Mouse (Mus musculus) cerebellum, adult 2 months (tissue): ENCODE measurements around the gene Milr1.
"Not testable (repeated sequence)": the region's sequence is repeated elsewhere in the genome, so short reads cannot be mapped to it uniquely, and the experiment has no call there.

Experiments
- CTCF ChIP-seq: fragments of 200-500 bp; IDR thresholded peaks from 2 replicates; pipeline ENCODE4 v1.5.1; 2011; ENCODE audit warnings: low read depth, mild to moderate bottlenecking, control low read depth, low read length, moderate library complexity, borderline replicate concordance; ENCODE audit not compliant: insufficient read depth
- POLR2A ChIP-seq: fragments of 200-500 bp; IDR thresholded peaks from 2 replicates; pipeline ENCODE4 v1.6.1; 2011; ENCODE audit warnings: low read length, control low read depth, borderline replicate concordance; ENCODE audit not compliant: insufficient read depth

- not testable (repeated sequence) for TF ChIP-seq CTCF, POLR2A
Observed at GRCm38 (mm10) chr11:106782271-106782670, 31.2 kb downstream of the Milr1 start.
